Mouse (Mus musculus) A20 (cell line): ENCODE data around the gene Olfr523.

Experiments used
- DNase-seq: peaks from one replicate; pipeline ENCODE4 v3.0.0-alpha.2; 2011; ENCODE audit warnings: low read depth, low spot score

Gene Olfr523

GRCm38 (mm10) chr7:140180692-140181091, 7.7 kb downstream of the Olfr523 start:
- DNase-seq: no peak

- no peak for DNase-seq
Measured at GRCm38 (mm10) chr7:140184206-140184605, 11.2 kb downstream of the Olfr523 start.

GRCm38 (mm10) chr7:140186646-140187620, 13.9 kb downstream of the Olfr523 start:
- peak; percentile 39 for DNase-seq

- DNase-seq: no peak
Measured at GRCm38 (mm10) chr7:140187721-140188390, 14.8 kb downstream of the Olfr523 start.

- DNase-seq: peak; percentile 54
Measured at GRCm38 (mm10) chr7:140188391-140189328, 15.6 kb downstream of the Olfr523 start.

GRCm38 (mm10) chr7:140190435-140190834, 17.4 kb downstream of the Olfr523 start:
- DNase-seq: no peak

- no peak for DNase-seq
Measured at GRCm38 (mm10) chr7:140192445-140192844, 19.4 kb downstream of the Olfr523 start.

GRCm38 (mm10) chr7:140192851-140193250, 19.8 kb downstream of the Olfr523 start:
- no peak for DNase-seq

GRCm38 (mm10) chr7:140194031-140194430, 21.0 kb downstream of the Olfr523 start:
- DNase-seq: no peak

- DNase-seq: no peak
Measured at GRCm38 (mm10) chr7:140196002-140196401, 23.0 kb downstream of the Olfr523 start.

- DNase-seq: no peak
Measured at GRCm38 (mm10) chr7:140201090-140201489, 28.1 kb downstream of the Olfr523 start.

GRCm38 (mm10) chr7:140205864-140206263, 32.8 kb downstream of the Olfr523 start, which contains the start of gene Olfr524:
TSS of gene Olfr524 (minus strand) at chr7:140205964.
- no peak for DNase-seq

- no peak for DNase-seq
Measured at GRCm38 (mm10) chr7:140206904-140207303, 33.9 kb downstream of the Olfr523 start.

- no peak for DNase-seq
Measured at GRCm38 (mm10) chr7:140208153-140208552, 35.1 kb downstream of the Olfr523 start.

- DNase-seq: no peak
Measured at GRCm38 (mm10) chr7:140208677-140209076, 35.7 kb downstream of the Olfr523 start.

- no peak for DNase-seq
Measured at GRCm38 (mm10) chr7:140213841-140214240, 40.8 kb downstream of the Olfr523 start.

GRCm38 (mm10) chr7:140217967-140218366, 45.0 kb downstream of the Olfr523 start, which contains the start of gene Cd163l1:
TSS of gene Cd163l1 (plus strand) at chr7:140218267.
- no peak for DNase-seq

GRCm38 (mm10) chr7:140219268-140219667, 46.3 kb downstream of the Olfr523 start:
- no peak for DNase-seq

- no peak for DNase-seq
Measured at GRCm38 (mm10) chr7:140220375-140220774, 47.4 kb downstream of the Olfr523 start.

GRCm38 (mm10) chr7:140224209-140224608, 51.2 kb downstream of the Olfr523 start:
- DNase-seq: no peak
